Mouse (Mus musculus) T-helper 1 cell (primary cell): Measurements from ENCODE around the gene Tmtc4.

Experiments used
- in situ Hi-C: fragments of 300-600 bp; cut with MboI, MseI; formaldehyde crosslinking; loops from one replicate; pipeline ENCODE4 v1.15.1; 2025; ENCODE audit warnings: high pct_unique_total_duplicates

The Tmtc4 gene

DNA sequence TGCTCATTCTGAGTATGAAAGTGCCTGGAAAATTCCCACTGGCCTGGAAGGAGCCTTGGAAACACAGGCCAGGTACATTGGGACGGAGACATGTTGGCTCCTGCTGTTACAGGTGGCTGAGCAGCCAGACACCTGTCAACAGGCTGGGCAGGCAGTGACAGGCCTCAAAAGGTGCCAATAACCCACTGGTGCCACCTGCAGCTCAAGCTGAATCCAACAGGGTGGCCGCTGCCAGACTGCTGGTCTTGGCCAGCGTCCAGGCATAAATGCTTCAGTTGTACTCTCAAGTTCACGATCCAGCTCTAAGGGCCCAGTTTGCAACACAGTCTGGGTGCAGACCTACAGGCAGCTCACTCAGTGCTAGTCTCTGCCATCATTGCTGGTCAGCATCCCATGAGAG lies 81.0 kb downstream of the Tmtc4 start:
- in situ Hi-C loops, result no loop called here

DNA sequence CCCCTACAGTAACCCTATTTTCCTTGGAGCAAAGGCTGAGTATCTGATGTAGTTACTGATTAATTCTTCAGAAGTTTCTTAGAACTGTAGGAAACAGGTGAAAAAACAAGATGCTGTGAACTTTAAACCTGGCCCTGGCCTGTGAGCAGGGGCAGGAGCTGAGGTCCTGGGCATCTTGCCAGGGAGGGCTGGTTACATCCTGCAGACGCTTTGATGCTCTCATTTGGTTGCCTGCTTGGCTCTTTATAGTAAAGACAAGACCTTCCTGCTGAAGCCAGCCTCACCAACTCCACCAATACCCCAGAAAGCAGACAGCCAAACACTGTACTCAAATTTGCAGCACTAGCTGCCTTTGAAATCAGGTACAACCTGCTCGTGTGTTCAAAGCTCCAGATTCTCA lies 81.7 kb downstream of the Tmtc4 start:
- in situ Hi-C loops, result no loop called here

DNA sequence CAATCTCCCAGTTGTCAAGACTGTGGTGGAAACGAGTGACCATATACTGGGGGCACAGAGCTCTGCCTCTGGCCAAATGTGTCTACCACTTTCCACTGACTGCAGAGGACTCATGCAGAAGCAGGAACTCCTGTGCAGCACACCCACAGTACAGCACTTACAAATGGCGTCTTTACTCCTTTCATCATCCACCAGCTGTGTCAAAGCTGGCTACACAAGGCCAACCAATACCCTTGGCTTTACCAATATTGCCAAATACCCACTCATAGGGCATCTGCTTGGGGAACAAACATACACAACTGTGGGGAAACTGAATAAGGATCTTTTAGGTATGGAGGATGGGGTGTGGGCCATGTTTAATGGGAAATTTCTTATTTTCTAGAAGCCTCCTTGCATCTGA lies 82.1 kb downstream of the Tmtc4 start:
- in situ Hi-C loops, result no loop called here

GRCm38 (mm10) chr14:122901177-122901576 lies 82.7 kb downstream of the Tmtc4 start:
- in situ Hi-C loops, result no loop called here

GRCm38 (mm10) chr14:122900679-122901078 lies 83.2 kb downstream of the Tmtc4 start:
- in situ Hi-C loops, result no loop called here

GRCm38 (mm10) chr14:122898550-122898949 lies 85.3 kb downstream of the Tmtc4 start:
- in situ Hi-C loops, result loop anchor here (5.0 to 10.0 kb wide), 2 partner anchors 411 to 684 kb away; no protein-coding TSS in a partner anchor

- in situ Hi-C loops, result loop anchor here (5.0 to 10.0 kb wide), 2 partner anchors 409 to 681 kb away; no protein-coding TSS in a partner anchor
These were observed 87.7 kb downstream of the Tmtc4 start for GRCm38 (mm10) chr14:122896106-122896505.

DNA sequence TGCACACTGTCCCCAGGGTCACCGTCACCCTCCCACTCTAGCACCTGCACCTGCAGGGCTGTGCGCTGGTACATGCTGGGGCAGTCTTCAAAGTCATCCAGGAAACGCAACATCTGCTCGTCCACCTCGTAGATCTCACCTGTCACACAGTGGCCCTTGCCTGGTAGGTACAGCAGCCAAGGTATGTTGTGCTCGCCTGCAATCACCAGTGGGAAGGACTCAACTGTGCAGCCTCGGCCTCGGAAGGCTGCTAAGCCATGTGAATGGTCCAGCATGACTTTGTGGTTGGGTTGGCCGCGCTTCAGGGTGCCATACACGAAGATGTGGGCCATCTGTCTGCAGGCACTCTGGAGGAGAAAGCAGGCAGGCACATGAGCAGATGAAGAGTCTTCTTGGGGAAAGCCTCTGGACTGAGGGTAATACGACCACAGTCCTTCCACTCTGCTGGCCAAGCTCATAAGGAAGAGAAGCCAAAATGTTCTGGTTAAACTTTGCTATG lies 92.3 kb downstream of the Tmtc4 start:
- in situ Hi-C loops, result loop anchor here (10.0 kb wide), 1 partner anchor 677 kb away; no protein-coding TSS in a partner anchor

DNA sequence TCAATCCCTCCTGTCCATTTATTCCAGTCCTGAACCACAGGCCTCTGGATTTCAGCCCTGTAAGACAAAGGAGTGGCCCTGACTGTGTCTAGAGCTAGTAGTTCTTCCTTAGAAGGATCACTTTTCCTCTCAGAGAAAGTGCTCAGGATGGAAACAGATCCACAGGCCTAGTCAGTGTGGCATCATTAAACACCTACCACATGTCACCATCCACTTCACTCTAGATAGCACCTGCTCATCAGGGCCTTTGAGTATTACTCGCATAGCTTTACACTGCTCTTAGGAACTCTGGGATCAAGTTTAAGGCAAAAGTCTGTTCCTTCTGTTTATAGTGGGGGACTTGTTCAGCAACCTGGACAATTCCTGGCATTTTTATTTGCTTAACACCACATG lies 95.4 kb downstream of the Tmtc4 start:
- in situ Hi-C loops, result no loop called here

DNA sequence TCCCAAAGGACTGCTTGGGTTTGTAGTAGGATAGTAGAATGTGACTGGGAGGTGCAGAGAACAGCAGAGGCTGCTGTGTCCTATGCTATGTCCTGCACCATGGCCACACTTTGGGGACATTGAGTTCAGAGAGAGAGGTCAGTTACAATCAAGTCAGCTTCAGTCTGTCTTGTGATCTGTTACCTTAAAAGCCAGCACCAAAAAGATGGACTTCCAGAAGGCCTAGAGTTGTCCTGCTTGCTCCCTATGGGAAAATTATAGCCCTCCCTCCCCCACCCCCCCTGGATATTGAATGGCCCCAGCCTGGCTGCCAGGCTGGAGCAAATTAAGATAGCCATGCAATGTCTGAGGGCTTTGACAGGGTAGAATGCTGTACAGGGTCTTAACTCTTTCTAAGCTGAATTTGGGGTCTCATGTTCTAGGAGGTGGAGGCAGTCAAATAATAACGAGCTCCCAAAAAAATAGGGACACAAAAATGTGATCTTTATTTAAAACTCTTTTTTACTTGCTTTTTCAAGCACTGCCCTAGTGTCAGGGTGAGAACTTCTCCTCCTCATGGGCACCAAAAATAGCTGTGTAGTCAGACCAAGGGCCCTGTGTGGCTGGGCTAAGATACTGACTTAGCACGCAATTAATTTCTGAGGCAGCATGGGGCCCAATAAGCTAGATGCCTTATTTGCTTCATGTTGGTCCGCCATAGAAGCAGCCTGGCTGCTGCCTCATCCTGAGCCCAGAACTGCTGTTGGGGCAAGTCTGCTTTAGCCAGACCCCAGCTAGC lies 95.9 kb downstream of the Tmtc4 start:
- in situ Hi-C loops, result no loop called here

GRCm38 (mm10) chr14:122887278-122887677 lies 96.6 kb downstream of the Tmtc4 start:
- in situ Hi-C loops, result no loop called here

DNA sequence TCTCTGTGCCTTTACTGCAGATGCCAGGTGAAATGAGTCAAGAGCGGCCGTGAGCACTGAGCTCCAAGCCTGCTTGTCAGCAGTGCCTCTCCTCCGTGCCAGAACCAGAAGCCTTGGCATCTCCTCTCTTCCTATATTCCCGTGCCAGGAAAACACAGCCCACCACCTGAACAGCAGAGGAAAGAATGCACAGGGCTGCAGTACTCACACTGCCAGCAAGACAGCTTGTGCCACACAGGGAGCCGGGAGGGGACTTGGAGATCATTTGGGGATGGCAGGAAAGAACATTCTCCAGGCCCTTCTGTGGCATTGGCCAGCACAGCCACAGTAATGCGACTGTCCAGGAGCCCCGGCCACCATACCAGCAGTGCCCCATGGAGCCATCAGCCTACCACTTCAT lies 97.9 kb downstream of the Tmtc4 start:
- in situ Hi-C loops, result no loop called here

DNA sequence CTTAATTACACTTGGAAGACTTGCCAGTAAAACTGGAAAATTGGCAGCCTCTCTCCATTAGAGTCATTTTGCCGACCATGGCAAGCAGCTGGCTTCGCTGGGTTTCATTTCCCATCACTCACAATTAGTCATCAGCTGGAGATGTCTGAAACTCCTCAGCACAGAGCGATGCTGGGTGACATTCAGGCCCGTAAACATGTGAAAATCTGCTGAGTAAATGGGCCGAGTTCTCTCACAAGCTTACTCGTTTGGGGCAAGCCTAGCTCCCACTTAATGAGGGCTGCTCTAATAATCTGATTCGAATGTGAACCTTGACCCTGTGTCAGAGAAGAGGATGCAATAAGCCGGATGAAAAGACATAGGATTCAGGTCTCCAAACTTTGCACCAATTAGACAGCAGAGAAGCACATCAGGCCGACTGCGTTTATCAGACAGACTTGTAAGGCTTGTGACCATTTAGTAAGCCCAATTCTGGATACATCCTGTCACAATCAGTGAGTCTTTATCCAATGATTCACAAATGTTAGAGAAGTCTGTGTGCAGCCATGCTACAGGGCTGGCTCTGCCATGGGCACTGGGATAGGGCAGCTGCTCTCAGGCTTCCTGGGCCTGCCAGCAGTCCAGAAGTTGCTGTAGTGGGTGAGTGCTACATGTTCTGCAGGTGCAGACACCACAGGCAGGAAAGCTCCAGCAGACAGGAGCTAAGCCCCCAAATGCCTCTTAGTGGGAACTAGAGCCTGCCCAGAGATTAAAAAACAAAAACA lies 99.8 kb downstream of the Tmtc4 start:
- in situ Hi-C loops, result no loop called here

DNA sequence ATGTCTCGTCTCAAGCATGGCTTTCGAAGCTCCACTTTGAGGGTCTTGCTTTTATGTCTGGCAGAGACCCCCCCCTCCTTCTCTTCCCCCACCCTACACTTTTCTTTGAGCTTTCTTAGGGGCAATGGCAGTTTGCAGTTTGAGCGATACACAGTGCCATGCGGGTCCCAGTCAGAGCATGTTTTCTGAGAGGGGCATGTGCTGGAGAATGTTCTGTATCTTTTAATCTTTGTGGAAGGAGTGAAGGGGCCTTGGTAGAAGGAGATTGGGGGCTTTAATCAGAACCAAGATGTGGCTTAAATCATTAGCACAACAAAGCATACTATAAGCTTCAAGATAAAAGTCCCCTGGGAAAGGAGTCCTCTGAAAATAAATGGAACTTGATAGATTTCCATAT lies 100.4 kb downstream of the Tmtc4 start:
- in situ Hi-C loops, result no loop called here

DNA sequence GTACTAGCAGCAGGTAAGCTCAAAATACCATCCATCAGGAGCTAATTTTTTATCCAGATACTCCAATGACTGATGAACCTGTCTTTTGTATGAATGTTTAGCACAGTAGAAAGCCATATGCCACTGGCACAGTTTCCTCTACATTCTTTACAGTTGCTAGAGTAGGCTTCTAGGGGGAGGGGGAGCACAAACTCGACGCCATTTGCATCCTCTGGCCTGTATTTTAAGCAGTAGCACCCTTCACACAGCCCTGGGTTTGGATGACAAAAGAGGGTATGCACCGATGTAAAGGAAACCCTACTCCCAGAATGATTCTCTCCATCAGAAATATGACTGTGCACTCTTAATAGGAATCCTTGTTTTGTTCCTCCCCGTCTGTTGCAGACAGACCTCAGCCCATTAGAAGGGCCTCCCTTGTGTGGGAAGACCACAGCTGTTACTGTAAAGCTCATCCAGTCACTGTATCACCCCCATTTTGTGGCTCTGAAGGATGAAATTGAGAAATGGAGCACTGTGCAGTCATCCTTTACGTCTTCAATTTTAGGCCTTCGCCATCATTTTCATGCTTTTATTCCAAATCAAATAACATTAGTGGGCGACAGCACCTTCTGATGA lies 100.9 kb downstream of the Tmtc4 start:
- in situ Hi-C loops, result no loop called here

DNA sequence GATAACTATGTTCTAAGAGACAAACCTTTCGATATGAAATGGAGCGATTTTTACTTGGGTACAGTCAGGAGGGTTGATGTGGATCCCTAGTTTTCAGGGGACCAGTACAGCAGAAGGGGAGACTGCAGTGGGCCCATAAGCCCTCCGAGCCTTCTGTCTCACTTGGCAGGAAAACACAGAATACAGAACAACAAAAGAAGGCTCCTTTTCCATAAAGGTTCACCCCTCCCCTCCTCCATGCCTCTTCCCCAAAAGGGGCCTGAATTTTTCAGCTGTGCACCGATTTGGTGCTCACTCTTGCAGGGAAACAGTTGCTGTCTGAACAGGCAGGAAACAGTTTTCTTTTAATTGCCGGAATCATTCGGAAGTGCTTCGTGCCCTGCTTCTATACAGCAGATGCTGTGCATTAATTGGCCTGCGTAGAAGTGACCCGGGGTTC lies 101.6 kb downstream of the Tmtc4 start:
- in situ Hi-C loops, result no loop called here

DNA sequence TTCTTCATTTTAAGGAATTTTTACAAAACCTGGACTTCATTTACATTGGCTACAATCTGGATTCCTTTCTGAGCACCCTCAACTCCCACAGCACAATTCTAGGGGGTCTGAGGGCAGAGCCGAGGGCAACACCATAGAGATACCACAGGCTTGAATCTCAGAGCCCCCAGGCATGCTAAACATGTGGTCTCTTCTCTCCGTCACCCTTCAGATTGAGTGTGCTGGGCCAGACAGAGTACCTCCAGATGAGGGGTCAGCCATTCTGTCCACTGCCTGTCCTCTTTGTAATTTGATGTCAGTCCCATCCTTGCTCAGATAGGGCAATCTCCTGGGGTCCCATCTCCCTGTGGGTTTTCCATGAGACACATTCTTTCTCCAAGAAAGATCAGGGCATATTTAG lies 102.1 kb downstream of the Tmtc4 start:
- in situ Hi-C loops, result no loop called here

GRCm38 (mm10) chr14:122880291-122880690 lies 103.5 kb downstream of the Tmtc4 start:
- in situ Hi-C loops, result no loop called here

GRCm38 (mm10) chr14:122877787-122878186 lies 106.0 kb downstream of the Tmtc4 start:
- in situ Hi-C loops, result loop anchor here (10.0 kb wide), 1 partner anchor 363 kb away; no protein-coding TSS in a partner anchor

- in situ Hi-C loops, result loop anchor here (10.0 kb wide), 1 partner anchor 362 kb away; no protein-coding TSS in a partner anchor
These were observed 107.1 kb downstream of the Tmtc4 start for GRCm38 (mm10) chr14:122876723-122877122.

DNA sequence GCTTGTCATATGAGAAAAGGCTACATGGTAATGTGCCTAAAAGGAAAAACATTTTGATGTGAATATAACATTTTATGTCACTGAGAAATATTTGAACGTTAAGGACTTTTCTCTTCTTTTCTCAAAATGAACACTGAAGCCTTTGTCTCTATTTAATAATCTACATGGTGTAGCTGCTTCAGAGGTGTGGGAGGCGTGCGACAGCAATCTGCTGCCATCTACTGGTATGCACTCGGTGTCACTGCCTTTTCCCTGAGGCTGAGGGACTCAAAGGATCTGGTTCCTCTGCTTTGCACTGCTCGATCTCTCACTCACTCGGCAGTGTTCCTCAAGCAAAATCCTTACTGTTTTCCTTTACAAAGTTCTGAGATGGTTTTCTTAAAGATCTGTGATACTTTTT lies 107.7 kb downstream of the Tmtc4 start:
- in situ Hi-C loops, result loop anchor here (10.0 kb wide), 1 partner anchor 361 kb away; no protein-coding TSS in a partner anchor

DNA sequence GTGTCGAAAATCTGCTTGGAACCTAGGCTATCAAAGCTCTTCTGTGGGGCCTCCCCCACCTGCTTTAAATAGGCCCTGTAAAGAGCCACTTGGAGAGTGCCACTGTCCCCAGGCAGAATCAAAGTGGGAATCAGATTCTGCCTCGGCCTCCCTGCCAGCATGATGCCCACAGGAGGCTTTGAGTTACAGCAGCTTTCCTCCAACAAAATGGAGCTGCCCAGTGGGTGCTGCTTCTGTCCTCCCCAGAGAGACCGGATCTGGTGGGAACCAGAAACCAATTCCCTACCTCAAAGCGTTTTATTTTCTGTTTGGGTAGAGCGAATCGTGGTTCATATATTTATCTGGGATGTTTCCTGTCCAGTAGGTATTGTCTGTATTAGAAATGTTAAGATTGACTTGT lies 108.2 kb downstream of the Tmtc4 start:
- in situ Hi-C loops, result loop anchor here (10.0 kb wide), 1 partner anchor 361 kb away; no protein-coding TSS in a partner anchor
